Mouse (Mus musculus): ENCODE data around the gene Rbfox1.

The Rbfox1 gene

GRCm38 (mm10) chr16:6241393-6241792 lies 356.2 kb downstream of the Rbfox1 start:
- no peak for DNase-seq

DNA sequence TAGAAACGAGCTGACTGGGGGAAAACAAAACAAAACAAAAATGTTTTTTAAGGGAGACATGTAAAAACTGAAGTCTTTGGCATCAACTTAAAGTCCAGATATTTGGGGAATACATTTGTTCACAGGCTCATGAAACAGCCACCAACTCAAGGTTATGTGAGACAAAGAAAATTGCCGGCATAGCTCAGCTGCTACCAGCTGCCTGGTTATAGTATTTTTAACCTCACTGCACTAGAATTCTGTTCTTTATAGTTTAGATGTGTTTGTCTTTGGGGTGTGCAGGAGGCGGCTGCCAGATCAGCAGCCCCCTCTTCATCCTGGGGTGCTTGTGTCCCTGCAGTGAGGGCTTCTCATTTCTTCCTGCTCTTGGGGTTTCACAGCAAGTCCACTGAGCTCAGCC lies 357.3 kb downstream of the Rbfox1 start:
- DNase-seq: no peak

DNA sequence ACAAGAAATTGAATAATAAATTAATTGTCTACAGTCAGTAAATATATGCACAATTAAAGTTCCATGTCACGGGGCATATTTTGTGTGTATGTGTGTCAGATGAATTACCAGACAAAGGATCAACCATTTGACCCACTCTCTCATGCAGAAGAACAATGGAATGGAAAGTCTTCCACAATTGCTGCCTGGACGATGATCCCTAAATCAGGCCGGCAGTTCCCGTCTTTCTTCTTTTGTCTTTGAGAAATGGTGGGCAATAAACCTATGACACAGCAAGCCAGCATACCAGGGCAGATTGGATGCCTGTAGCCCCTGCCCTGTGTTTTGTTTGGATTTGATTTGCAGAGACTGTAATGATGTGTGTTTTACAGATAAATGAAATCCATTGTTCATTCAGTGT lies 362.4 kb downstream of the Rbfox1 start:
- DNase-seq: no peak

DNA sequence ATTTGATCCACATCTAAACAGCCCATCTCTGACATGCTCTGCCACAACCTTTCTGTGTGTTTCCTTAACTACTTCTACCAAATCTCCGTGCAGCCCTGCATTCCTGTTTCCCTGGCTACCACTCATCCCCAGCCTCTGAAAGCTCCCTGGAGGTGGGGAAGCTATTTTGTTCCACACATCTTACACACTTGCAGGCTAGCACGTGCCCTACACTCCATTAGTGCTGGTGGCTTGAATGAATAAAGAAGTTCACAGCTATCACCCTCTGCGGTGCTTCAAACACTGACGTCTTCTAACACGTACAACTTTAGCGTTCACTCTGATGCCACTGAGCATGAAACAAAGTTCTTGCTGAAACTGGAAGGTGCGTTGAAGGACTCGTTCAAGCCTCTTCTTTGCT lies 379.4 kb downstream of the Rbfox1 start:
- DNase-seq: no peak

DNA sequence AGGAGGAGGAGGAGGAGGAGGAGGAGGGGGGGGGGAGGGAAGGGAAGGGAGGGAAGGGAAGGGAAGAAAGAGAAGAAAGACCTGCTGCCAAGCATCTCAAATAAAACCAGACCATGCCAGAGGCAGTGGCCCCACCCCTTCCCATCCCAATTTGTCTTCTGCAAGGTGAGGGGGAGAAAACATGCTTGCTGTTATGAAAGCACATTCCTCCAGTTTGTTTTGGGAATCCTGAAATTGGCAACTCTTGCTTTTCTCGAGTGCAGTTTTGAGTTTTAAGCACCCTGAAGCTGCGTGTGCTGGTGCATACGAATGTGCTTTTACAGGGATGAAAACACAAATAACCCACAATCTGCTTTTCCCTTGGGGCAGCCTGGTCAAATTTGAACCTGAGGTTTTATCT lies 380.5 kb downstream of the Rbfox1 start:
- peak in 1 of 2 experiments; percentile 4 for DNase-seq

- DNase-seq: no peak
Measured at GRCm38 (mm10) chr16:6271596-6272370, 386.6 kb downstream of the Rbfox1 start.

DNA sequence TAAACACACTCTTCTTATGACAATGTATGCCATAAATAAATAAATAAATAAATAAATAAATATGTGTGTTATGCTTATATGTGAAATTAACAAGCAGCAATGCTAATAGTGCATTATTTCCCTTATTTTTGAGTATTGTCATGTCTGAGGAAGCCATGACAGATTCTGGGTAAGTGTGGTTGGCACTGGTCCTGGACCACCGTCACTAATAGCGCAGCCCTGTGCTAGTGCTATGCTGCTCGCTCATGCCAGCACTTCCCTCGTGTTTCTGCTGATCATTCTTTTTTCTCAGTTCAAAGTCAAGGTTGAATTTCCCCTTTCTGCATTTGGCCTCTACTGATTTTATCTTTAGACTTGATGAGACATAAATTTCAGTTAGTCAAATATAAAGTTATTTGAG lies 398.3 kb downstream of the Rbfox1 start:
- DNase-seq: no peak

DNA sequence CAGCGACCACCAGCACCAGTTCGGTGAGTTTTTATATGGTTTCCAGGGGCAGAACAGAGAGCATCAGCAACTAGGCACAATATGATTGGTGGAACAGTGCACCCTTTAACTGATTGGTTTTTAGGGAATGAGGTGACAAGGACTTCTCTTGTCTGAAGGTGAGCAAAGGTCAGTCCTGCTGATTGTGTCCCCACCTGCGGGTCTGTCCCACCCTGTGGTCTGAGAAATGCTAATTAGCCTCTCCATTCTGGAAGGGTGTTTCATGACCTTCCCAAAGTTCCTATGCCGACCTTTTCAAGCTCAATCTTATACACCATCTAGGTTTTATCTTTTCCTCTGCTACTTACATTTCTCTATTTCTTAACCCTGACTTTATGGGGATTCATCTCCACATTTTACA lies 399.2 kb downstream of the Rbfox1 start:
- DNase-seq: no peak

DNA sequence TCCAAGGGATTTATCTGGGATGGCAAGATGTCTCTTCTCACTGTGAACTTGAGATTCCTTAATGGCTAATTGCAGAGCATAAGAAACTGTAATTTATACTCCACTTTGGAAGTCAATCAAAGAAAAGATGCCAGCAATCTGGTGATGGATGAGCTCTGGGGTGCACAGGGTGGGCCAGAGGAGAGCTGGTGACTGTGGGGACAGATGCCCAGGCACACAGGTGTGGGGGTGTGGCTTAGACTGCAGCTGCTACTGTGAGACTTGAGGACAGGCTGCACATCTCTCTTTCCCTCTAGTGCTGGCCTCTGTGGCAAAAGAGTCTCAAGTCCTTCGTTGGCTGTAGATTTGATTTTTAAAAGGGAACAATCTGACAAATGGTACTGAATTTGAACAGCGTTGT lies 402.5 kb downstream of the Rbfox1 start:
- DNase-seq: no peak

- DNase-seq: no peak
Measured at GRCm38 (mm10) chr16:6300112-6300511, 415.0 kb downstream of the Rbfox1 start.

DNA sequence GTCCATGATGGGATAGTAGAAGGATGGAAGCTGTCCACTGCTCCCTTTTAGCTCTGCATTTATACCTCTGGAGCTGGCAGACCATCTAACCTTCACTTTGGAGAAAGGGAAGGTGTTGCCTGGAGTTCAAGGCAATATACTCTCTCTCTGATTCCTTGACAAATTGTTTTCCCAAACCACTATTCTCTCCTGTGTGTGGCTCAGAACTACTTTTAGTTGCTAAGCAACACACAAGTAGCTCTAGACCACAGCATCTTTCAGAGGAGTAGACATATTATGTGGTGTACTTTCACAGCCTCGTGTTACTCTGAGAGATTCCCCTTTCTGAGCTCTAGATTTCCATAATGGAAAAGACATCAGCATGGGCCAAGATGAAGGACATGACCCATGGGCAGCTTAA lies 417.9 kb downstream of the Rbfox1 start:
- no peak for DNase-seq

DNA sequence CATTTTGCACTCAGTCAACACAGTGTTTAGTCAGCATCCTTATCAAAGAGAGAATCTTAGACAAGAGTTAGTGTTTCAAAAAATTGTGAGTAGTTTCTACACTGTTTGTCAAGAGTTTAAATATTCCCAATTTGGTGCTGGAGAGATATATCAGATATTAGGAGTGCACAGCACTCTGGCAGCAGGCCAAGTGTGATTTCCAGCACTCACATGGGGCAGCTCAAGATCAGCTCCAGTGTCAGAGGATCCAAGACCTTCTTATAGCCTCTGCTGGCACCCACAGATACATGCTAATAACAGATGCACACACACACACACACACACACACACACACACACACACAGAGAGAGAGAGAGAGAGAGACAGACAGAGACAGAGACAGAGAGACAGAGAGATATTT lies 424.8 kb downstream of the Rbfox1 start:
- DNase-seq: no peak

GRCm38 (mm10) chr16:6310744-6311678 lies 425.9 kb downstream of the Rbfox1 start:
- no peak for DNase-seq

GRCm38 (mm10) chr16:6313689-6314088 lies 428.5 kb downstream of the Rbfox1 start:
- DNase-seq: no peak

DNA sequence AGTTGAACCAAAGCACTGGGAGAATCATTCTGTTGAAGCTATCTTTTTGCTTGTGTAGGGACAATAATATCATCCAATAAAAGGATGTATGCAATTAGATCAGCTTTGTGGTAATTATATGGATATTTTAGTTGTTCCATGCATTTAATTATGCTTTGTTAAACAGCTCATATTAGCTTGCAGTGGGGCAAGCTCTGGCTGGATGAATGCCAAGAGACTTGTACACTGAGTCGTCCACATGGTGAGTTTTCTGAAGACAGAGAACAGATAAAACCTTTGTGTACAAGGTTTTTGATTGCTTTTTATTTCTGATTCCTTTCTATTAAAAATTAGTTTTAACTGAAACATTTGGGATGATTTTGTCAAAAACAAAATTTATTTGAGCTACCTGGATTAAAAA lies 439.7 kb downstream of the Rbfox1 start:
- no peak for DNase-seq

GRCm38 (mm10) chr16:6331400-6331939 lies 446.3 kb downstream of the Rbfox1 start:
- DNase-seq: no peak

DNA sequence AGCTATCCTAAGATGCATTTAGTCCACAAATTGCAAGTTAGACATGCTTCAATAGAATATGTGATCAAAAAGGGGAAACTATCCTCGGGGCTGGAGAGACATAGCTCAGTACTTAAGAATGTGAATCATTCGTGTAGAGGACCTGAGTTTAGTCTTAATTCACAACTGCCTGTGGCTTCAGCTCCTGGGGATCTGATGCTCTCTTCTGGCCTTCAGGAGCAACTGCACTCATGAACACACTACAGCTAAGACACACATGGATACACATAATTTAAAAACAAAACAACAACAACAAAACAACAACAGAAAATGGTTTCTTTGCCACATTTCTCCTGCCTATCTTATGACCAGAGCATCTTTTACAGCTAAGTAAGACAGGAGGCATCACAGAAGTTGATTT lies 448.1 kb downstream of the Rbfox1 start:
- DNase-seq: no peak

DNA sequence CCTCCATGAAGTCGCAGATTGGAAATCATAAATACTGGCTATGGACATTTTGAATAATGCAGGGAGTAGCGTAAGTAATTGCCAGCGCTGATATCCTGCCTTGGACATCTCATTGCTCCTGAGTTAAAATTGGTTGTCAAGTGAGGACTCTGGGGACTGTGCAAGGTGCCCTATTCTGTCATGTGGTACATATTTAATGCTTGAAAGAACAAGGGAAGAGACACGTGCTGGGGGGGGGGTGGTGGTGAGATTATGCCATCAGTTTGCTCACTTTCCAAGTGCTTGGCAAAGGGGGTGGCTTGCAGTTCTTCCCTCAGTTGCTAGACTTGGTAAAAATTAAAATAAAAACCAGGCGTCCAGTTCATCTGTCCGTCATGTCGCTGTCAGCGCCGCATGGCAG lies 462.9 kb downstream of the Rbfox1 start:
- no peak for DNase-seq

- no peak for DNase-seq
Measured at GRCm38 (mm10) chr16:6348581-6349241, 463.6 kb downstream of the Rbfox1 start.

- DNase-seq: no peak
Measured at GRCm38 (mm10) chr16:6349381-6349780, 464.2 kb downstream of the Rbfox1 start.

DNA sequence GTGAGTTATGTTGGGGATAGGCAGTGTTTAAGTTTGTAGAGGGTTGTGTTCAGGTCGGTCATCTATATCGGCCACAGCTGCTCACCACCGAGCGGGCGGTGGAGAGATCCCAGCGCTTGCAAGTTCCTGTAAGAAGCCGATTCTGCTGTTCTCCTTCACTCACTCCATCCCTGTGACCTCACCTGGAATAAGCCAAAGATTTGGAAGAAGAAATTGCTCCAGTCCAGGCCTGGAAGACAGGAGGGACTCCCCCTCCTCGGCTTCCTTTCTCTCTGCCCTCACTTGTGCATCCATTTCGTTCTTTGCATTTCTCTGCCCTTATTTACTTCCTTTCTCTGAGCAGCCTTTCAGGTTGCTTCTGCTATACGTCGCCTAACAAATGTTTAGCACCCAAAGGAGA lies 465.1 kb downstream of the Rbfox1 start:
- DNase-seq: no peak

GRCm38 (mm10) chr16:6353191-6353590 lies 468.0 kb downstream of the Rbfox1 start:
- DNase-seq: no peak

GRCm38 (mm10) chr16:6356931-6357330 lies 471.8 kb downstream of the Rbfox1 start:
- no peak for DNase-seq

Measured in kidney, adult 8-10 months (tissue).